Mouse (Mus musculus): Measurements from ENCODE around the gene 4921517D22Rik. TPM values are rescaled to one million over a fixed set of nuclear protein-coding genes. Genes with fewer than 3 reads are reported as not detected.

4921517D22Rik gene
- total RNA-seq, 2 experiments from 2014 or later: not detected

DNA sequence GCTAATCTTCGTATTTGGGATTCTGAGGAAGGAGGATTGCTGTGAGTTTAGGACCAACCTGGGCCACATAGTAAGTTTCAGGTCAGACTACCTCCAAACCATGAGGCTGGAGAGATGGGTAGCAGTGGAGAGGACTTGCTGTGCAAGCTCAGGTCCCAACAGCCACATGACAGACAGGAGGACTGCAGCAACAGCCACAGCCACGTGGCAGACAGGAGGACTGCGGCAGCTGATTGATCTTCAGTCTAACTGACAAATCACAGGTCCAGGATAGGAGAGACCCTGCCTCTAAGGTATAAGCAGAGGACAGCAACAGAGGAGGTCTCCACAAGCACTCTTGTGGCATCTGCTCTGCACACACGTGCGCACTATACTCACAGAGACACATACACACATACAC is 36.1 kb downstream of the 4921517D22Rik start:
- DNase-seq: no peak

DNA sequence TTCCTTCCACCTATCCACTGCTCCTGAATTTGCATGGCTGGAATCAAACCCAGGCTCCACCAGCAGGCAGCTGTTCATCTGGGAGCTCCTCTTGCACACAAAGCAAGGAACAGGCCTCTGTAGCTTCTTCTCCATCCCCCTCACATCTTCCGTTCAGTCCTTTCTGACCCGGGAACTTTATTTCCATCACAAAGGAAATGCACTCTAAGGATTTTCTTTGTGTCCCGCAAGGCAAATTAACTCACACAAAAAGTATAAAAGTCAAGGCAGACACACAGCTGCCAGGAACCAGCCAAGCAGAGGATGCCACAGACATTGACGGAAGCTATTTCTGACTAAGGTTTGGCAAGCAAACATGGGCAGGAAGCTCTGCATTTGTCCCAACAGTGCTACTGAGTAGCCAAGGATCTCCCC is 36.9 kb downstream of the 4921517D22Rik start:
- DNase-seq: no peak

DNA sequence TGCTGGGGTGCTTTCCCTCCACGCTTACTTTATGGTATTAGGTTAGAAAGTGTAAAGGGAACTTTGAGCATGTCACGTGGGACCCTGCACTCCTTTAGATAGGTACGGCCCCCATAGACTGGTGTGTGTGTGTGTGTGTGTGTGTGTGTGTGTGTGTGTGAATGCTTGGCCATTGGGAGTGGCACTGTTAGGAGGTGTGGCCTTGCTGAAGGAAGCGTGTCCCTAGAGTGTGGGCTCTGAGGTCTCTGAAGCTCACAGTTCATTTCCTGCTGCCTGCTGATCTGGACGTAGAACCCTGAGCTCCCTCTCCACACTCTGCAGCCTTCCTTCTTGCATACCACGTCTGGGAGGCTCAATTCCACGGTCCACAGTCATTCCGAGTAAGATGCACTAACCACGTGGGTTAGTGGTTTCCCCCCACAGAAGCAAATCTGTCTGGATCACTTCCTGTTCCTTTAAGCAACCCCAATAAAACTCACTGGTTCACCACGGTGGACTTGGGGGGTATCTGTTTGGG is 37.5 kb downstream of the 4921517D22Rik start:
- DNase-seq: no peak

GRCm38 (mm10) chr13:59655718-59656315 is 38.1 kb downstream of the 4921517D22Rik start:
- DNase-seq: no peak

- DNase-seq: no peak
Observed at GRCm38 (mm10) chr13:59654465-59654864, 39.4 kb downstream of the 4921517D22Rik start.

- no peak for DNase-seq
Observed at GRCm38 (mm10) chr13:59653136-59653535, 40.8 kb downstream of the 4921517D22Rik start.

DNA sequence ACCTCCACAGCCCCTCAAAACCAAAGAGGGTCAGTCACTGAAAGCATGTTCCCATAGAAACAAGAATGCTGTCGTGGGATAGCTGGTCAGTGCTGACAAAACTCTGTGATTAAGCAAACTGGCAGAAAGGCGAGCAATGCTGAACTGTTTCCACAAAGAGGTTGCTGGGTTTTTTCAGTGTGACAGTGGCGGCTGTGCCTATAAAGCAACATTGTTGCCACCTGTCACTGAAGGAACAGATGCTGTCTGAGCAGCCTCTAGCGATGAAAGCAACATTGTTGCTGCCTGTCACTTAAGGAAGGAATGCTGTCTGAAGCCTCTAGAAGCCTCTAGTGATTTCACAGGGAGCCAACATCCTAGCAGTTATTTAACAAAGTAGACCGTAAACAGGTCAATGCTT is 41.3 kb downstream of the 4921517D22Rik start:
- DNase-seq: no peak

DNA sequence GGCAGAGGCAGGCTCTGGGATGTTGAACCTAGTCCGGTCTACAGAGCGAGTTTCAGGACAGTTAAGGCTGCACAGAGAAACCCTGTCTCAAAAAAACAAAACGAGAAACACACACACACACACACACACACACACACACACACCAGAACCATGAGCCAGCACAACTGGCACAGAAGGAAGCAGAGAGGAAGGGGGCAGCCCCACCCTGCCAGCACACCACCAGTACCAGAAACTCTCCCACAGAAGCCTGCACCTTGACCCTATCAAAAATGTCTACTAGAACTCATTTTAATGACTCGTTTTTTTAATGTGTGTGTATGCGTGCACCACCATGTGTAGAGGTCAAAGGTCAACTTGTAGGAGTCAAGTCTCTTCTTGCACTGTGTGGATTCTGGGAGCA is 44.1 kb downstream of the 4921517D22Rik start:
- no peak for DNase-seq

DNA sequence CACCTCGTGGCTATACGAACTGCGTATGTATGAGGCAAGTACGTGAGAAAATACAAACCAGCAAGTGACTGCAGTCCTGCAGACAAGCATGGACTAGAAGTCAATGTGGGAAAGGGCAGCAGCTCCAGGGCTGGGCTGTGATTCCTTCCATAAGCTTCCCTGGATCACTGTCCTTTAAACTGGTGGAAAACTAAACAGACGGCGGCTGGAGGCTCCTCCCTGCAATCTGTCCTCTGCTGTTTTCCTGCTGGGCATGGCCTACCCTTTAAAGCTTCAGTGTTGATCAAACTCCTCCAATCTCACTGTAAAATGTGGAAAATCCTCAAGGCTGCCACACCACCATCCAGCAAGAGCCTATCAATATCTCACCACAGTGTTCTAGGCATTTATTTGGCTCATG is 45.3 kb downstream of the 4921517D22Rik start:
- DNase-seq: no peak

GRCm38 (mm10) chr13:59647484-59647883 is 46.4 kb downstream of the 4921517D22Rik start:
- DNase-seq: no peak

DNA sequence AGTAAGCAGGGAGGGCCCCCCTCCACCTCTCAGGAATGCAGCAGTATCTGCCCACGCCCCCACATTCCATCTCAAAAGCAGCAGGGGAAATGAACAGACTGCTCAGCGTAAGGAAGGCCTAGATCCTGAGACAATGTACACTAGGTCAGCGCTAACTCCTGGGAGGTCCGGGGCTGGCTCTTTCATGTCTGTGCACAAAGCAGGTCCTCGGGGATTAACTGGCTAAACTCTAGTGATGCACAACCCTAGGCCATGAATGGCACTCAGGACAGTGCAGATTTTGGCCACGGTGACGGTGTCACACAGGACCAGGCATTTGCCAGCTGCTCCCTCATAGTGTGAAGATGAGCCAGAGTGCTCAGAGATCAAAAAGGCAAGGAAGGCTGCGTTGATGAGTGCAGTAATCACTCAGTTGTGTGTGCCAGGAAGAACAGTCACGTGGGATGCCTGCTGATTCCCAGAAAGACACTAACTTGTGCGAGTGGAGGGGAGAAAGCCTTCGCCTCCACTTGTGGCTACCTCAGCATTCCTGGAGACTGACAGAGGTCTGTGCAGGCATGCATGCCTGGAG is 47.1 kb downstream of the 4921517D22Rik start:
- no peak for DNase-seq

GRCm38 (mm10) chr13:59645491-59645890 is 48.4 kb downstream of the 4921517D22Rik start:
- no peak for DNase-seq

DNA sequence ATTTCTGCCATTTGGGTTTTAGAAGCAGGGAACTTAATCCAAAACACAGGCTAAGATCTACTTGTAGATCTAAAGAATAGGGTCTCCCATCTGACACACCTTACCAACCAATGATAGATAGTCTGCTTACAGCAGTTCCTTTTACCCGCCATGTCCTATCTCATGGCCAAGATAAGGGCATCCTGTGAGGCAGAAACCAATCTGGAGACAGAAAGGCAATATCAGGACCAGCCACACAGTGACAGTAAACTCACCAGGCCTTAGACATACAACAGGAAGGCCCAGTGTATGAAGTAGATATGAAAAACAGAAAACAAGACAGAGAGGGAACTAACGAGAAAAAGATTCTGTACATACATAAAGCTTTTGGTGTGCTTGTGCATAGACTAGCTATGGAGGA is 51.1 kb downstream of the 4921517D22Rik start:
- DNase-seq: no peak

- no peak for DNase-seq
Observed at GRCm38 (mm10) chr13:59640178-59640440, 53.8 kb downstream of the 4921517D22Rik start.

DNA sequence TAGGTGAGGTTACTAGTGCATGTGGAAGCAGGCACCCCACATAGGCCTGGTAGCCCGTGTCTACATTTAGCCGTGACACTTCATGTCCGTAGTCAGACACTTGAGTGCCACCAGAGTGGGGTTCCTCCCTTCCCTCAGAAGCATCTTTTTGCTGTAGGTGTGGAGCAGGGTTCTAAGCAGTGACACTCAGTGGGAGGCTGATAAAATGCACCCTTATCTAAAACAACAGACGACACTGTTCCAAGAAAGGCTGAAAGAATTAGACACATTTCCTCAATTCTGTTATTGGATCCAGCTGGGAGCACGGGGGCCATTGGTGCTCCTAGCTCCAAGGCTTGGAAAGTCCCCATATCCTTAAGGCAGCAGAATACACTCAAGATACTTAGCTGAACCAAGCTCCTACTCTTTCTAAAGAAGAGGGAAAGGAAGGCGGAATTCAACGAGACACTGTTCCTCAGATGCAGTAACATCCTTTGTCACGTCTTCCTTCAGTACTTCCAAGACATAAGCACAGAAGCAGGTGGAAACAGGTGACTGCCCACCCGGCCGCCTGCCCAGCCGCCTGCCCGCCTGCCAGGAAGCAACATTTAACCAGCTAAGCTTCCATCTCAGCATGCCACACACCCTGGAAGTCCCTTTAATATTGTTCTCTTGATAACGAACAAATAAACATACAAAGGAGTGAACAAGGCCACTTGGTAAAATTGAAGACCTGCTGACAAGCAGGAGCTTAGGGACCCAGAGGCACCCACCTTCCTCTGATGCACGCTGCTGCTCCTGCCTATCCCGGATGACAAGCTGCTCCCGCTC is 54.3 kb downstream of the 4921517D22Rik start:
- no peak for DNase-seq

DNA sequence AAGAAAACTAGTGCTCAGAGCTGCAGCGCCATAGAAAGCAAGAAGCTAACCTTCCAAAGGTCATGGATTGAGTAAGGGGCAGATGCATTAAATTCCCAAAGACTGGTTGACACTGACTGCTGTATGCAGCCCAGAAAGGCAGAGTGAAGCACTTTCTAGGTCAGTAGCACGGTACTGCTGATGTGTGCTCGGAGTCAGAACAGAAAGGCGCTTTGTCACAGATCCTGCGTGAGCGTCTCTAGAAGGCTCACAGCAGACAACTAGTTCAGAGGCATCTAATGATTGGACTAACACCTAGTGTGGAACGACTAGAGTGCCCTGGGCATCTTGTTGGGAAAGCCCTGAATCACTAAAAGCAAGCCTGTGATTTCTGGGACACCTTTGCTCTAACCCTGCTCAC is 56.1 kb downstream of the 4921517D22Rik start:
- no peak for DNase-seq

Other genes starting within 250 kb of the 4921517D22Rik start
- 10 to 100 TPM; 29.9 to 33.6 TPM for gene Agtpbp1, start 108.9 kb downstream of the 4921517D22Rik start, total RNA-seq (2021)
- gene Naa35, start 108.8 kb downstream of the 4921517D22Rik start, total RNA-seq (2021): 10 to 100 TPM; 27.7 to 34.8 TPM
- 10 to 100 TPM; 10.4 to 13.5 TPM for gene Golm1, start 18.3 kb downstream of the 4921517D22Rik start, total RNA-seq (2021)
- gene Spata31d1a, start 16.2 kb upstream of the 4921517D22Rik start, total RNA-seq (2021): not detected
- not detected for gene Spata31d1b, start 18.2 kb upstream of the 4921517D22Rik start, total RNA-seq (2021)
- not detected for gene Spata31d1d, start 37.6 kb upstream of the 4921517D22Rik start, total RNA-seq (2021)
- gene 1700014D04Rik, start 52.6 kb upstream of the 4921517D22Rik start, total RNA-seq (2021): not detected
- gene Isca1, start 75.7 kb upstream of the 4921517D22Rik start, total RNA-seq (2021): 100 to 1,000 TPM in 1 of 2 experiments, 10 to 100 TPM in 1; 95.1 to 108 TPM
- not detected for gene Gm49354, start 88.1 kb upstream of the 4921517D22Rik start, total RNA-seq (2021)
- 10 to 100 TPM; 46.3 to 50.3 TPM for gene Tut7, start 129.0 kb upstream of the 4921517D22Rik start, total RNA-seq (2021)